Mouse (Mus musculus) heart, embryonic 13.5 days (tissue): ENCODE measurements around the gene Tob2. TPM values are rescaled to one million over a fixed set of nuclear protein-coding genes. Genes with fewer than 3 reads are reported as not detected.
A peak's percentile ranks its signal among the peaks of the same experiment; 100 is the strongest.

Source experiments
- ATAC-seq: fragments of 200-750 bp; cut with Nextera tagmentation; 2 replicates; pipeline ENCODE4 v1.8.0; 2017; ENCODE audit warnings: moderate TSS enrichment; ENCODE audit not compliant: insufficient number of reproducible peaks, low FRiP score, low TSS enrichment; ENCODE audit errors: extremely low read depth
- H3K27ac ChIP-seq: fragments of 300-500 bp; sonication (generic); replicated peaks from 2 replicates; pipeline ENCODE4 v1.5.1; 2015; ENCODE audit warnings: moderate library complexity, mild to moderate bottlenecking, inconsistent platforms
- H3K27me3 ChIP-seq: fragments of 300-500 bp; sonication (generic); replicated peaks from 2 replicates; pipeline ENCODE4 v1.6.1; 2015; ENCODE audit warnings: mild to moderate bottlenecking, inconsistent platforms
- H3K36me3 ChIP-seq: fragments of 300-500 bp; sonication (generic); 2 replicates; pipeline ENCODE4 v1.6.1; 2015; ENCODE audit warnings: mild to moderate bottlenecking, inconsistent platforms
- H3K4me1 ChIP-seq: fragments of 300-500 bp; sonication (generic); 2 replicates; pipeline ENCODE4 v1.6.1; 2015; ENCODE audit warnings: inconsistent platforms
- H3K4me2 ChIP-seq: fragments of 300-500 bp; sonication (generic); 2 replicates; pipeline ENCODE4 v1.6.1; 2015; ENCODE audit warnings: inconsistent platforms, mild to moderate bottlenecking, moderate library complexity
- H3K4me3 ChIP-seq: fragments of 300-500 bp; sonication (generic); 2 replicates; pipeline ENCODE4 v1.5.1; 2015; ENCODE audit warnings: moderate library complexity, mild to moderate bottlenecking, inconsistent platforms
- H3K9ac ChIP-seq: fragments of 300-500 bp; sonication (generic); 2 replicates; pipeline ENCODE4 v1.6.1; 2015; ENCODE audit warnings: inconsistent platforms, mild to moderate bottlenecking, moderate library complexity
- H3K9me3 ChIP-seq: fragments of 300-500 bp; sonication (generic); 2 replicates; pipeline ENCODE4 v1.6.1; 2016; ENCODE audit warnings: inconsistent platforms
- WGBS: fragments of 180-500 bp; shearing (Covaris S2); methylation state at CpG from one replicate; pipeline ENCODE4 v1.1.7; 2015; ENCODE audit warnings: mixed read lengths; 5-methylcytosine and 5-hydroxymethylcytosine counted together
- polyA plus RNA-seq: library from polyadenylated mRNA; unstranded; fragments of >200 nt; fragmentation: Nextera tagmentation; extraction: Ambion mirVana; gene quantifications from 2 replicates; pipeline ENCODE4 v1.2.1, GENCODE M21; 2015

The Tob2 gene
- polyA plus RNA-seq, 1 experiment from 2014 or later, result 11.8 TPM

GRCm38 (mm10) chr15:81822631-81823030 lies 36.0 kb downstream of the Tob2 start:
- H3K9me3 ChIP-seq, result no peaks in the 10 kb centered on the region
- H3K36me3 ChIP-seq, result peaks cover 96% of the 10 kb centered on the region
- no peak overlapping the region for H3K4me2 ChIP-seq
- no peak overlapping the region for H3K27ac ChIP-seq
- H3K9ac ChIP-seq, result no peak overlapping the region
- no peaks in the 10 kb centered on the region for H3K4me1 ChIP-seq
- no peak for ATAC-seq
- H3K27me3 ChIP-seq, result no peaks in the 10 kb centered on the region
- WGBS, result 78% methylated on average over 3 of the region's 3 CpGs
- no peak overlapping the region for H3K4me3 ChIP-seq

- no peak overlapping the region for H3K9ac ChIP-seq
- no peaks in the 10 kb centered on the region; the same call in 1 of the 2 replicates for H3K4me1 ChIP-seq
- 85% methylated on average over 3 of the region's 3 CpGs for WGBS
- ATAC-seq, result no peak
- H3K9me3 ChIP-seq, result no peaks in the 10 kb centered on the region
- H3K27ac ChIP-seq, result no peak overlapping the region
- no peak overlapping the region for H3K4me3 ChIP-seq
- peaks cover 84% of the 10 kb centered on the region for H3K36me3 ChIP-seq
- H3K27me3 ChIP-seq, result no peaks in the 10 kb centered on the region
- H3K4me2 ChIP-seq, result no peak overlapping the region
These were observed 40.2 kb downstream of the Tob2 start for GRCm38 (mm10) chr15:81818404-81818803.

DNA sequence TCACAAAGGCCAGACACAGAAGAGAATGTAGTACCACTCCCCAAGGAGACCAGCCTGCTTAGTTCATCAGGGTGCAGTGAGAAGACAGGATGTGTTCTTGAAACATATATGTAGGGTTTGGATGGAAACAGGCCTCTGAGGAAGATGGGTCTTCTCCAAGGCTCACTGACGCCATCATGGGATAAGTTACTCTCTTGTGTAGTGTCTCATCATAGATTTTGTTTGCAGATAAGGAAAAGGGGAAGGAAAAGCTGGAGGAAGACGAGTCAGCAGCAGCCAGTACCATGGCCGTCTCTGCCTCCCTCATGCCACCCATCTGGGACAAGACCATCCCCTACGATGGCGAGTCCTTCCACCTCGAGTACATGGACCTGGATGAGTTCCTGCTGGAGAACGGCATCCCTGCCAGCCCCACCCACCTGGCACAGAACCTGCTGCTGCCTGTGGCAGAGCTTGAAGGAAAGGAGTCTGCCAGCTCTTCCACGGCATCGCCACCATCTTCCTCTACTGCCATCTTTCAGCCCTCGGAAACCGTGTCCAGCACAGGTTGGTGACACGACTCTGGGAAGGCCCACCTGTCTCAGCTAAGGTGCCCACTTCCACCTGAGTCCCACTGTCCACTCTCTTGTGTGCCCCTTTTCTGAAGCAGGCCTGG lies 43.8 kb downstream of the Tob2 start:
- ATAC-seq, result no peak
- no peaks in the 10 kb centered on the region for H3K9me3 ChIP-seq
- peaks cover 50% of the 10 kb centered on the region for H3K36me3 ChIP-seq
- H3K4me1 ChIP-seq, result peaks cover 20% of the 10 kb centered on the region
- H3K9ac ChIP-seq, result no peak overlapping the region
- no peaks in the 10 kb centered on the region for H3K27me3 ChIP-seq
- WGBS, result 86% methylated on average over 12 of the region's 12 CpGs
- H3K4me3 ChIP-seq, result no peak overlapping the region
- H3K4me2 ChIP-seq, result no peak overlapping the region
- no peak overlapping the region for H3K27ac ChIP-seq

DNA sequence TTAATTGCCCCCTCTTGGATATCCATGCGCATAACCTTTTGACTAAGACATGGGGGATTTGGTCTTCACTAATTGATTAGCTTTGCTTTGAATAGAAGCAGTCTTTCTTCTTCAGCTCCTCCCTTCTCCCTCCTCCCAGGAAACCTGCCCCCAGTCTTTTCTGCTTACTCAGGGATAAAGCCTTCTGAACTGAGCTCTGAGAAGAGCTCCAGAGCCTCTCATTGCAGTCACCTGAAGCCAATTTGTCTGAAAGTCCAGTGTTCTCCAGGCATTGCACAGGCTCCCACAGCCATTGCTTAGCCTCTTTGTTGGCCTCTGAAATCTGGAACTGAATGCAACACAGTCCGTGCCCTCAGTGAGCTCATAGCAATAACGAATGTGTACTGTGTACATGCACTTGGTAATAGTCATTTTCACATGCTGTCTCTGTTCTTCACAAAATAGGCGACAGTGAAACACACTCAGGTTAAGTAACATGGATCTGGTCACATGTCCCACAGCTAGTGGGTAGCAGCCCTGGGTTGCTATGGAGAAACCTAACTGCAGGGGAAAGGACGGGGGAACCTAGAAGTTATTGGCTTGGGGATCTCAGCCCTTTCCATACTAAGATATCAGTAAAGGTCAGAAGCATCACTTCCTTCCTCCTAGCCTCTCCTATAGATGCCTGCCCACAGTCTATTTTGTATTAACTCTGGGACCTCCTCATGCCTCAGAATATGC lies 44.5 kb downstream of the Tob2 start:
- H3K36me3 ChIP-seq, result peaks cover 43% of the 10 kb centered on the region

GRCm38 (mm10) chr15:81812696-81813631 lies 45.6 kb downstream of the Tob2 start:
- H3K27me3 ChIP-seq, result no peaks in the 10 kb centered on the region
- H3K4me2 ChIP-seq, result peak overlapping the region; percentile 85
- H3K36me3 ChIP-seq, result peaks cover 32% of the 10 kb centered on the region
- peak overlapping the region; percentile 85 for H3K4me3 ChIP-seq
- H3K9me3 ChIP-seq, result no peaks in the 10 kb centered on the region
- H3K27ac ChIP-seq, result peak overlapping the region; percentile 95
- H3K4me1 ChIP-seq, result peaks cover 35% of the 10 kb centered on the region
- peak overlapping the region; percentile 93 for H3K9ac ChIP-seq
- 59% methylated on average over 7 of the region's 7 CpGs for WGBS
- no peak for ATAC-seq

More for the DNA sequence above, 44.5 kb downstream of the Tob2 start:
- no peak for ATAC-seq
- 76% methylated on average over 5 of the region's 5 CpGs for WGBS
- Histone ChIP-seq H3K27me3 (no peaks in the 10 kb centered on the region), H3K4me2 (no peak overlapping the region), H3K9ac (no peak overlapping the region), H3K27ac (no peak overlapping the region), H3K4me3 (no peak overlapping the region), H3K4me1 (peaks cover 27% of the 10 kb centered on the region), H3K9me3 (no peaks in the 10 kb centered on the region)

DNA sequence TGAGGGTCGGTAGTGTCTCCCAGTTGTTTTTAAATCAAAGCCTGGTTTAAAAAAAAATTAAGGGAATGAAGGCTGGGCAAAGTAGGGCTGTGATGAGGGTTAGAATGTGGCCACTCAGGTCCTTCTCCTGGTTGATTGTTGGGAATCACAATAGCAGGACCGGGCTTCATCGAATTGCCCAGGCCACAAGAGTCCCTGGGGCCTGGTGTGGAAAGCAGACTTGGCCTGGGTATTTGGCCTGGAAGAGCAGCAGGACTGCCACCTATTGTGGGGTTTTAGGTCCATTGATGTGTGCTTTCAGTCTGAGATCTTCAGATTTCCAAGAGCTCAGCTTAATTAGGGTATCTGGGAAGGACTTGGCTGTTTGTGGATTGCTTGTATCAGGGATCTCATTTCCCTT lies 46.3 kb downstream of the Tob2 start:
- peak overlapping the region; percentile 85 for H3K4me2 ChIP-seq
- H3K4me1 ChIP-seq, result peaks cover 35% of the 10 kb centered on the region
- H3K27ac ChIP-seq, result peak overlapping the region; percentile 95
- ATAC-seq, result no peak
- no peaks in the 10 kb centered on the region for H3K27me3 ChIP-seq
- peaks cover 25% of the 10 kb centered on the region for H3K36me3 ChIP-seq
- peak overlapping the region; percentile 93 for H3K9ac ChIP-seq
- H3K9me3 ChIP-seq, result no peaks in the 10 kb centered on the region
- peak overlapping the region; percentile 85 for H3K4me3 ChIP-seq
- WGBS, result 35% methylated on average over 3 of the region's 3 CpGs

- Histone ChIP-seq H3K4me3 (peak overlapping the region; percentile 85), H3K4me1 (peaks cover 37% of the 10 kb centered on the region), H3K9me3 (no peaks in the 10 kb centered on the region), H3K4me2 (peak overlapping the region; percentile 85), H3K27ac (peak overlapping the region; percentile 95), H3K9ac (peak overlapping the region; percentile 93), H3K36me3 (peaks cover 19% of the 10 kb centered on the region), H3K27me3 (no peaks in the 10 kb centered on the region)
- ATAC-seq, result peak; percentile 44
- WGBS, result under 1% methylated on average over 26 of the region's 26 CpGs
These were observed 47.0 kb downstream of the Tob2 start for GRCm38 (mm10) chr15:81811599-81811996.

DNA sequence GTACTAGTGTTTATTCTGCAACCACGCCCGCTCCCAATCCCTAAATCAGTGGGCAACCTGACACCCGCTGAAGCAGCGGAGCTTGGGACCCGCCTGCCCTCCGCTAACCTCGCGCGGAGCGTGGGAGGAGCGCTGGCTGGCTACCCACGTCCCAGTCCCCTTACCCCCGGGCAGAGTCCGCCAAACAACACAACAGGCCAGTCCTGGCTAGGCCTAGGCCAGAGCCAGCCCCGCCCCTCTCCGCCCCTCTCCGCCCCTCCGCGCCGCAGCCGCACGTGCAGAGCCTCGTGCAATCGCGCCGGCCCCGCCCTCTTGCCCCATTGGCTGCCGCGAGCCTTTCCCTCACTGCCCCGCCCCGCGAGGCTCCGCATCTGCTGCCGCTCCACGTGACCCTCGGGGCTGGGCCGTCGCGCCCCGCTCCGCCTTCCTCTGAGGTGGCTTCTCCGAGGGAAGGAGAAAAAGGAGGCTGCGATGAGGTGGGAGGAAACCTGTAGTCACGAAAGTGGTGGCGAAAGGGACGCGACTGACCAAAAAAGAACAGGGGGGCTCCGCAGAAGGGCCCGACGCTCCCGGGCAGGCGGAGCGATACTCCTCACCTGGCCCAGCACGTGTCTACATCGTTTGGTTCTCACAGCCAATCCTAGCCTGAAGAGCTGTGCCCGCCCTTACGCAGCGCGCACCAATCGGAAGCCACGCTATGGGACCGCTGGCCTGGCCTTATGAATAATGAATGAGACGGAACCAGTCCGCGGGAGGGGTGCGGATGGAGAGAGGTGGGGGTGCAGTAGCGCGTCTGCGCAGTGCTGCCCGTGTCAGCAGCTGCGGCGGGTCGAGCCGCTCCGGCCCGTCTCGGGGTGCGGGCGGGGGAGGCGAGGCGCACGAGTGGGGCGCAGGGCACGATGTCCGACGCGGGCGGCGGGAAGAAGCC lies 47.7 kb downstream of the Tob2 start:
- ATAC-seq, result peak; percentile 93
- Histone ChIP-seq H3K9me3 (no peaks in the 10 kb centered on the region), H3K4me1 (peaks cover 44% of the 10 kb centered on the region), H3K36me3 (peaks cover 12% of the 10 kb centered on the region), H3K9ac (peak overlapping the region; percentile 93), H3K4me3 (peak overlapping the region; percentile 85), H3K4me2 (peak overlapping the region; percentile 85), H3K27ac (peak overlapping the region; percentile 95), H3K27me3 (no peaks in the 10 kb centered on the region)
- under 1% methylated on average over 83 of the region's 89 CpGs for WGBS

- Histone ChIP-seq H3K27ac (peak overlapping the region; percentile 95), H3K27me3 (no peaks in the 10 kb centered on the region), H3K4me2 (peak overlapping the region; percentile 85), H3K4me1 (peaks cover 52% of the 10 kb centered on the region), H3K4me3 (peak overlapping the region; percentile 85), H3K9me3 (no peaks in the 10 kb centered on the region), H3K36me3 (peaks cover 4% of the 10 kb centered on the region), H3K9ac (peak overlapping the region; percentile 82)
- WGBS, result under 1% methylated on average over 10 of the region's 10 CpGs
- no peak for ATAC-seq
These were observed 48.4 kb downstream of the Tob2 start for GRCm38 (mm10) chr15:81810150-81810549.

DNA sequence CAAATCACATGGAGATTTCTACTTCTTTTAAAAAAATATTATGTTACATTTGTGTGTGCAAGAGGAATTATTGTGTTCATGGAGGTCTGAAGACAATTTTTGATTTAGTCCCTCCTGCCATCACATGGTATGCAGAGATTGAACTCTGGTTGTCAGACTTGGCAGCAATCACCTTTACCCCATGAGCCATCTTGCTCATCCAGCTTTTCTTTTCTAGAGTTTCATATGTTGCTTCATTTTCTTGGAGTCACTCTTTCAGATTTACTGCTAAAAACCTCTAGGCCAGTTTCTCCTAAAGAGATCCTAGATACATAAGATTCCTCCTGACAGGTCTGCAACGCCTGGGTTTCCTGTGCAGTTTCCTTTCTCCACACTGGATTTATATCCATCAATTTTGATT lies 49.0 kb downstream of the Tob2 start:
- peaks cover 58% of the 10 kb centered on the region for H3K4me1 ChIP-seq

More for the DNA sequence above, 49.0 kb downstream of the Tob2 start:
- 48% methylated on average over 1 of the region's 1 CpGs for WGBS
- Histone ChIP-seq H3K4me2 (peak overlapping the region; percentile 85), H3K27ac (peak overlapping the region; percentile 95), H3K9ac (peak overlapping the region; percentile 82), H3K27me3 (no peaks in the 10 kb centered on the region), H3K9me3 (no peaks in the 10 kb centered on the region), H3K4me3 (peak overlapping the region; percentile 85), H3K36me3 (no peaks in the 10 kb centered on the region)
- ATAC-seq, result no peak
